Mouse (Mus musculus) inflammation-experienced regulatory T-cells, adult 6 months (primary cell): ENCODE measurements around the gene Thsd4. TPM values are rescaled to one million over a fixed set of nuclear protein-coding genes. Genes with fewer than 3 reads are reported as not detected.

Experiments
- ATAC-seq: one replicate; pipeline ENCODE4 v1.8.0; 2017
- polyA plus RNA-seq, 3 experiments: library from polyadenylated mRNA; unstranded; fragments of 100-300 nt; shearing (Covaris generic); gene quantifications; one replicate each; pipeline ENCODE4 v1.2.1; 2017

Gene Thsd4
- polyA plus RNA-seq, 3 experiments from 2014 or later: not detected

DNA sequence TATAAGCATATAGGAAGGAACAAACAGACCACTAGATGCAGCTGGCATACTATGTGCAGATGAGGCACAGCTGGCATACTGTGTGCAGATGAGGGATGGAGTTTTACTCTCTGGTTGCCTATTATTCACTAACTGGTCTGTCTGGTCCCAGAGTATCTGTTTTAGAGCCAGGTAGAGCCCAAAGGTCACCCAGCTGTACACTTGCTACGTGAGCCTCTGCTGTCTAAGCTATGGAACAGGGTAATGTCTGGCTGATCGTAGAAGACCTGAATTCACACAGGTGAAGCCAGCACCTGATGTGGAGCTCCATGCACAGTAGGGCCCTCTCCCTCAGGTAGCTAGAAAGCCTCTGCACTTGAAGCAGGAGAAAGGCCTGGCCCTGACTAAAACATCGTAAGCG lies 5.5 kb downstream of the Thsd4 start:
- ATAC-seq: no peak

DNA sequence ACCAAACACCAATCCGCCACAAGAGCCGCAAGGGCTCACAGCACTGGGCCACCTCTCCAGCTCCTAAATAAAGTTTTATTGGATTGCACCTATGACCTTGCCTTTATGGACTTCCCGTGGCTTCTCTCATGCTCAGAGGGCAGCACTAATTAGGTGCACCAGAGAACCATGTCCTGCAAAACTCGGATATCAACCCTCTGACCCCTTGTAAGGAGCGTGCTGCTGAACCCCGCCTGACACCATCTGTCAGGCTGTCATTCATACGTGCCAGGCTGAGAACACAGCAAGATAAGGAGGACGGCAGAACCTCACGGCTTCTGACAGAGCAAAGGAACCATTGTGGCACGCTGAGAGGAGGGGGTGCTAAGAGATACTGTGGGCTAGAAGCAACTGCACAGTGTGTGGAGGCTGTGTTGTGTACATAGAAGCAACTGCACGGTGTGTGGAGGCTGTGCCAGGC lies 8.5 kb downstream of the Thsd4 start:
- no peak for ATAC-seq

DNA sequence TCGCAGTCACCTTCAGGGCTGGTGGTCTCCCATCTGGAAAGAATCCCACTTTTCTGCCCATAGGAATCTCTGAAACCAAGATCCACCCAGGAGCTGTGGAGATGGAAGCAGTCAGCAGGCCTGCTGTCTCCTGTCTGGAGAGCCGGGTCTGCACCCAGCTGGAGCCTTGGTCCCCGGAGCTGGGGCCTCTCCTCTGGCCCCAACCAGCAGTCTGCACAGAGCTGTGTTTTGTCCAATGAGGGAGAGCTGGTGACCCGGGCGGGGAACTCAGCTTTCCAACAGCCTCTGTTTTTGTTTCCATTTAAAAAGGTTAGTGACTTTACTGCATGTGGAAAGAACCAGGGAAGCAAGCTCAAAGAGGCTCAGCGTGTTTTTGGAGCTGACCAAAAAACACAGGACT lies 11.0 kb downstream of the Thsd4 start:
- no peak for ATAC-seq

DNA sequence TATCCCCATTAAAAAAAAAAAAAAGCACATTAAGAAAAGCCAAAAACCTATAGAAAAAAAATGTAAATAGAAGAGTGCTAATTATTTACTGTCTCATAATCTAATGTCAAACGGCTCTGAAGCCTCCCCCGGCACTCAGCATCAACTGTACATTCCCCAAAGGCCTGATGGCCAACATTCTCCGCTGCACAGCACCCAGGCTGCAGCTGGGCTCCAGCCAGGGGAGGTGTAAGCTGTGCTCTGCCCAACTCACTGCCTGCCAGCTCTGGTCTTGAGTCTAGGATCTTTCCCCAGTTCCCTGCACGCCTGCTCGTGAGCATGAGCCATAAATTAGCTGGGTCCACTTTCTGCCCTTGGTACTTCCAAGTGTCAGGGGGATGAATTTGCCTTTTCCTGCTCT lies 15.7 kb downstream of the Thsd4 start:
- ATAC-seq: no peak

DNA sequence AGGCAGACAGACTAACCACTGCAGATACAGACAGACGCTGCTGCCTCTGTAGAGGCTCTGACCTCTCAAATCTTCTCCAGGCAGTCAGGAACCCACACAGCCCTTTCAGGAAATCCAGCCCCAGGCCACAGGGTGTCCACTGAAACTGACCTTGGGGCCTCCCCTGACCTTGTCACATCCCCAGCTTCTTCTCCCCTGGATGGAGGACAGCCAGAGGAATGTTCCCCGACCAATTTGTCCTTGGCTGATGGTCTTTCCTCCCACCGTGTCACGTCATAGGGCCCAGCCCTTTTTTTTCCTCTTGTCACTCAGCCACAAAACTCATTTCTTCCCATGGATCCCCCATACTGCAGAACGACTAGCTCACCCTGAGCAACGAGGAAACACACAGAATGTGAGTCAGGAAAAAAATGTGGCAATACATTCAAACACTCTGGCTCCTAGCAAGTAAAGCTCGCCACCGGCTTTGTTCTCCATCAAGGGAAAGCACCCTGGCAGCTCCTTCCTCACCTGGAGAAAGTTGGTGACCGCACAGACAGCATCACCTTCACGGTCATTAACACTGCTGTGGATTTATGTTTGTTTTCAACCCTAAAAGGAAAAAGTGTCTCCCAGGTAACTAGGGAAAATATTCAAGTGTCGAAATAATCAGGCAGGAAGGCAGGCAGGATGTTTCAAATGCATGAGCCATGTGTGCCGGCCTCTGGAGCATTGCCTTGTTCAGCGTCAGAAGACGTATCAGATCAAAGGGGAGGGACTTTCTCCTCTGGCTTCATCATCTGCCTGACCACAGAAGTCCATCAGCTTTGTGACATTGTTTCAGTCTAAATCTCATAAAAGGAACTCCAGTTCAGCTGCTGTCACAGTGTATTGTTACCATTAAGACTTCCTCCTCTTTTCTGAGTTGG lies 17.2 kb downstream of the Thsd4 start:
- no peak for ATAC-seq

DNA sequence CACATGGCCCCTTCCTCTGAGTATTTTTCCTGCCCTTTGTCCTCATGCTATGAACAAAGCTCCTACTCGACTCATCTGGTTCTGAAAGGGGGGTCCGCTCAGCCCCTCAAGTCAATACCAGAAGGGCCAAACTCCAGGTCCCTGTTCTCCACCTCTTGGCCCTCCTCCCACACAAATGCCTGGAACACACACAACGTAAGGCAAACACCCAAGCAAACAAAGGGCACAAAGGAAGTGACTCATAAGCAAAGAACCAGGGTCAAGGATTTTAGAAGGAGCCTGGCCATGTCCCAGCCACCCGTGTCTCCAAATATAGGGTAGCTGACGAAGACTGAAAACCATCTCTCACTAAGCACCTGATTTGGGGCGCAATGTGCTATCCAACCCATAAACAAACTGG lies 19.6 kb downstream of the Thsd4 start:
- ATAC-seq: no peak

DNA sequence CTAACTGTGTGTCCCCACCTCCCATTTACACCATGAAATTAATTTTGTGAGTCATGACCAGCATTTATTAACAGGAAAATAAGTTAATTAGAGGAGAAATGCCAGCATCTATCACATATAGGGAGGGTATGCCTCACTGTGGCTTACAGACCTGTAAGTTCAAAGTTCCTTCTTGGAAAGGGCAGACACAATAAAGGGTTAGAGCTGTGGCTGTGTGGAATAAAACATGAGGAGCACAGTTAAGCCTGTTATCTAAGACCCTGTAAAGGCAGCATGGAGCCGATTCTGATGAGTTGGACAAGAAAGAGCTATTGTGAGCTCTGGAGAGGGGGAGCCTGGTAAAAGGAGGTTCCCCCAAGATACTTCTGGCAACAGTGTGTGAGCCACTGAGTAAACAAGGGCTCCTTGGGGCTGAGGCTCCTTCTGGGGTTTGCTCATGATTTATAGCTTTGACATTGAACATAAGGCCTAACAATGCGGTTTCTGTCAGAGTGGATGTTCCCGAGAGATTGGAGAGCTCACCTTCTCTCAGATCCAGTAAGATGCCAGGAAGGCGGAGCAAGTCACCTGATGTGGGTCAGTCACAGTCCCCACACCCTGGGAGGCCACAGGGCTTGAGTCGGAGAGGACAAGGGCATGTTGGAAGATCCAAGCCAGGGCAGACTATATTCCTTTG lies 20.2 kb downstream of the Thsd4 start:
- ATAC-seq: no peak

DNA sequence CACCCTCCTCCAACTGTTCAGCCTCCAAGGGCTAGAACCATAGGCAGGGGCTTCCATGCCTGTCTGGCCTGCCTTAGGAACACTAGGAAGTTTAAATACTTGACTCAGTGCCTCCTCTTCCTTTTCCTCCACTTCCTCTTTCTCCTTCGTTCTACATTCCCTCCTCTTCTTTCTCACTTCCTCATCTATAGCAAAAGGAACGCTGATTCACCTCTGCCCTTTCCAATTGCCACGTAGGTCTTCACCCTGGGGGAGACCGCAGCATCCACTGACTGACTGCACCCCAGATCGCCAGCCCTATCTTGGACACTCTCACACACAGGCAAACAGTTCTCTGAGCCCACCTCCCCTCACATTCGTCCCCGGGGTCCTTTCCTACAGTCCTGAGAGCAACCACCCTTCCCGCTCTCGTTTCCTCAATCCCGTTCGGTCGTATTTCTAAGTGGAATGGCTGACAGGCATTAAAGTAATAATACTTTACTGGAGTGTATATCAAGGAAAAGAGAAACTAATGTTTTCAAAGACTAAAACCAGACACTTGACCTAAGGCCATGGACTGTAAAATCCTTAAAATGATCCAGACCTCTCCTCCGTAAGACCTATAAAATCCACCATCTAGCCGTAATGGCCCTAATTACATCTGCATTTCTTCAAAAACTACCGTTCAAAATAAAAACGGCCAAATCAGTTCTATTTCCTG lies 29.4 kb downstream of the Thsd4 start:
- no peak for ATAC-seq

DNA sequence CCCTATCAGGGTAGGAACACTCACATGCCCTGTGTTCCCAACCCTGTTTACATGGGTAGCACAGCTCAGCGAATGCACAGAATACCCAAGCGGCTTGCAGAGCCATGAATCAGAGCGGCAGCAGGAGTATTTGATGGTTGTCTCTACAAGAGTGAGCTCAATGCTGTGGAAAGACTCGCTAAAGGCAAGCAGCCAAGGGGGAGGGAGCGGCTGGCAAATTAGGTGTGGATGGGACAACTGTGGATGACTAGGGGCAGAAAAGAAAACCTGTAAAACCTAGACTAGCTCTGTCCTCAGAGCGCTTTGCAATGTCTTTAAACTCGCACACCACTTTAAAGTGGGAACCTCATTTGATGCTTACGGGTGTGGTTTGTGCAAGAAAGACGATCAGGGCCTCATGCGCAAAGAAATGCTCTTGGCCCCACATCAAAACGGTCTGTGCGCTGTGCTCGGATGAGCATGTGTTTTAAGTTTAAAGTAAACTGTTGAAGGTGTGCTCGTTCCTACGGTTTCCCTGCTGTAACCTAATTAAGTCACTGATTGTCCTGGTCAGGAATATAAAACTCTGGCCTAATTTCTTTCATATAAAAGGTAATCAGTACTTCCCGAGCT lies 30.3 kb downstream of the Thsd4 start:
- no peak for ATAC-seq

DNA sequence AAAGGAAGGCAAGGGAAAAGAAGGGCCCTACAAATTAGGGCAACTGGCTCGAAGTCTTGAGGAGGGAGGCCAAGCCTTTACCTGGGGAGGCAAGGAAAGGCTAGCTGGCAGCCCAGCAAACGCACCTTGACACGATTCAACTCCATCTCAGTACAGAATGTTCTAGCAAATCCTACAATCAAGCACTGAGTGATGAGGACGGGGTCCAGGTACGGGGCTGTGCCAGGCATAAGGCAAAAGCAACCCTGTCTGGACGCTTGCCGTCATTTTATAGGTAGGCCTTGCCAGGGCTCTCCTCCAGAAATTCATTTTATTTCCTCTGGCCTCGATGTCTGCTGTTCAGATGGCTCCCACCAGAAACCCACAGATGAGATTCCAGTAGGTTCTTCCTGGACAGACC lies 30.8 kb downstream of the Thsd4 start:
- ATAC-seq: no peak

DNA sequence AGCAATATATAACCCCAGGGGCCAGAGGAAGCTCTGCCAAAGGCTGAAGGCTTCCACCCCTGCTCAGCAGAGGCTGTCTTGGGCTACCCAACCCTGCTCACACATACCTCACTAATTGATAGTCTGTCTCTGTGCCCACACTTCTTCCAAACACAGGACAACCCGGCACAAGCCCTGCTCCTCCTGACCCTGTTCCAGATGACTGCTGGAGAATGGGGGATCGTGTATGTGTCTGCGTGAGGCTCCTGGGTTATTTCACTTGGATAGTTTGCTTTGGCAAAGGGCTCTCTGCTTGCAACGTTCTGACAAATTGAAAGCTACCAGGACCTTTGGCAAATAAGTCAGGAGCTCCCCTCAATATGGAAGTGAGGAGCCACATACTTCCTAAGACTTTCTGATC lies 33.0 kb downstream of the Thsd4 start:
- ATAC-seq: no peak

DNA sequence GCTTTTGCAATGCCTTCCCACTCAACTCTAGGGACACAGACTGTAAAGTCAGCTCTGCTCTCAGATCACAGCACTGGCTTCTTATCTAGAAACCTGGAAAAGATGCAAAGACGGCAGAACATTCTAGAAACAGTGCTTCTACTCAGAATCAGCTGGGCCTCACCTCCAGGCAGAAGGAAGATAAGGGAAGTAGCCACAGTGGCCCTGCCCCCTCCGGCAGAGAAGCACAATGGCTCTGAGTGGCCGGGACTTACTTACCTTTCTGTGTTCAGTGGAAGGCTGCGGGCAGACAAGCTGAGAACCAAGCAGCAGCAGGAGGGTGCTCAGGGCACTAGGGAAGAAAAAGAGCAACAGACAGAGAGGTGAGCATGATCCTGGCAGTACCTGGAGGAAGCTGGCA lies 39.7 kb downstream of the Thsd4 start:
- no peak for ATAC-seq

DNA sequence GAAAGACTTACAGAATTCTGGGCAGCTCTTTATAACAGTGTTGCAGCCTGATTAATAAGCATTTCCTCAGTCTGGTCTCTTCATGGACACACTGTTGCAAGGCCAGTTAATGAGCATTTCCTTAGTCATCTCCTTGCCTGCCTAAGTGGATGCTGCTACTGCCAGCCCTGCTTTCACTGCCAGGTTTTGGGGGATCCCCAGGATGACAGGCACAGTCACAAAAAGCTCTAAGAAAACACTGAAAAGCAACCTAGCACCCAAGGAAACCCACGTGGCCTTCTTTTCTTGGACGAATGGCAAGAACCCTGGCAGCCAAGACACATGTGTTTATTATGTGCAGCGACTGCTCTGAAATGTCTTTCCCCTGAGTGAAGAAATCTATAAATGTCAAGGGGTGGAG lies 41.8 kb downstream of the Thsd4 start:
- no peak for ATAC-seq

DNA sequence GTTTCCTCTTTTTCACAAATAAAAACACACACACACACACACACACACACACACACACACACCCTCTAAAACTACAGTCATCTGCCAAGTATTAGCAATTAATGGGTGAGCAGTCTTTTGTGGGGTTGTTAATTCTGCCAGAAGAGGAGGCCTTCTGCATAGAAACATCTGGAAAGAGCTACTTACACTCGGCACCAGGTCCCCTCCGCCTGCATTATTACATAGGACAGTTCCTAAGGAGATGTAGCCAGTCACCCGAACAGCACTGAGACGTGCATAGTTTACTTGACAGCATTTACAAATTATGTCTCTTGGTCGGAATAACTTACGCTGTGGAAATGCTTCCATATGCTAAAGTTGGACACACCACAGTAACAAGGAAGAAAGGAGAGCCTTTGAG lies 43.0 kb downstream of the Thsd4 start:
- no peak for ATAC-seq

DNA sequence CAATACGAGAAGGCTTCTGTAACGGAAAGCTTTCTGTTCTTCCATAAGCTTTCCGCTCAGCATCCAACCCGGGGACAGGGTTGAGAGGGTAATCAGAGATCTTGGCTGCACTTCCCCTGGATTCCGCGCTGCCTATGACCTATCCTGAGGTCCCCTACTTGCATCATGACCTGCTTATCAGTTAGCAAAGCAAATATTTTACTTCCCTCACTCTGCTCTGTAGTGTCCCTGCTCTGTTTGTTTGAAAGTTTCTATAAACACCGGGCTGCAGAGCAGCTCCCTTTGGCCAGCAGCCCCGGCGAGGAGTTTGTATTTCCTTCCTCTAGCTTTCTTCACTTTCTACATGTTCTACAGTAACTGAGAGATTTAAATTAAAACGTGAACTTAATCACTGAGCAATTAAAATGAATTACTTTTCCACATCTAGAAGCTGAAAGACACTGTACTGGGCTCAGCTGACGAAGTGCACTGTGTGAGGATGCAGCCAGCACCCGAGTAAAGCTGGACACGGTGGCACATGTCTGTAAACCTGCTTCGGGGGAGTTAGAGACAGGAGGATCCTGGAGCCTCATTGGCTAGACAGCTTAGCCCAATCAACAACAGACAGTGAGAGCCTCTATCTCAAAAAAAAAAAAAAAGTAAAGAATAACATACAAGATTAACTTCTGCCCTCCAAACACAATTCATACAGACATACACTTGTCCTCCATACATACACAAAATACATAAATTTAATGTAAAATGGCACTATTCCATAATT lies 43.7 kb downstream of the Thsd4 start:
- ATAC-seq: no peak

DNA sequence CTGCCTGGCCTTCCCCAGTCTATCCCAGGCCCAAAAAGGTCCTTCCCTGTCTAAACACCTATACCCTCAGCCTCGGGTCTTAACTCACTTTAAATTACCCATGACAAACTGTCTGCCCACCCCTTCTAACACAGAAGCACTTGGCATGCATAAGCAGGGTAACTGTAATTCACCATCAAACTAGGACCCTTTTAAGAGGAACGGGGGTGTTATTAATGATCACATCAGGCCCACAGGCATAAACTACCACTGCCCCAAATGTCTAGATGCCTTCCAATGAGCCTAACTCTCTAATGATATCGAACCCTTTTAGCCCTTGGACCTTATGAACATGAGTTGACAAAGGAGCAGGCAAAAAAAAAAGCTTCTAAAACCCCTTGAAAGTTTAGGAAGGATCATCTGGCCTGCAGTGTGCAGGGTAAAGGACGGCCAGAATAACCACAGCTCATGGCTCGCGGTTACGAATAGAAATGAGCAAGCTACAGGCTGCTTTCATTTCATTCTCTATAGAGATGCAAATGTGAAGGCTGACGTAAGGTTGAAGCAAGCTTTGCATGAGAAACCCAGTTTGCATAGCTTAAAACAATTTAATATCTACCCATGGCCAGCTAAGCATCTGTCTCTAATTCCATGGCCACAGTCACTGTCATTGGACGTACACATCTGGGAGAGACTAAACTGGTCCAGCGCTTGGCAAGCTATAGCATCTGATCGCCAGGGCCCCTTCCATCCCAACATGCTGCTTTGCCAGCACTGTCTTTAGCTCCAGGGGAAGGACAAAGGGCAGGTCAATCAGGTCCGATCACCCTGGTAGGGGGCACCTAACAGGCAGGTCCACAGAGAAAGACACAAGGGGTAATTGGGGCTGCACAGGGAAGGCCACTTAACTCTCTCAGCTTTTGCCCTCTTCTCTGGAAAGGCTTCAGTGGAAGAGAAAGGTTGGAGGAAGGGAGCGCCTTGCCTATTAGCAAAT lies 61.5 kb downstream of the Thsd4 start:
- ATAC-seq: no peak

DNA sequence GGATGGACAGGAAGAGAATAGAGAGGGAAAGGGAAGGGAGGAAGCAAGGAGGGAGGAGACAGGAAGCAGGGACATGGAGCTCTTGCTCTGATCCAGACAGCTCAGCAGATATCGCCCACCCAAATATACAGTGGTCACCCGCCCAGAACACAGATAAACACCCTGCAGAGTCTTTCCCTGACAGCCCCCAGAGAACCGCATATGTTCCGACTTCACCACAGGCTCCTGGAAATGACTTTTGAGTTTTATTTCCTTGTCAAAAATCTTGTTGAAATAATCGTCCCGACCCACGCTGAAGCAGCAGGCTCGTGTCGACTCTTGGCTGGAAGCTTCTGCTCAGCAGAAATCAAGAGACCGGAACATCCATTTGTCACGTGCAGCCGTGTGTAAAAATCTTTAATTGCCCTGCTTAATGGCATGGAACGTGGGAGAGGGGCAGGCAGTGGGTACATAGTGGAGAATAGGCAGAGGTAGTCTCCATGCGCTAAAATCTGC lies 63.3 kb downstream of the Thsd4 start:
- ATAC-seq: no peak

DNA sequence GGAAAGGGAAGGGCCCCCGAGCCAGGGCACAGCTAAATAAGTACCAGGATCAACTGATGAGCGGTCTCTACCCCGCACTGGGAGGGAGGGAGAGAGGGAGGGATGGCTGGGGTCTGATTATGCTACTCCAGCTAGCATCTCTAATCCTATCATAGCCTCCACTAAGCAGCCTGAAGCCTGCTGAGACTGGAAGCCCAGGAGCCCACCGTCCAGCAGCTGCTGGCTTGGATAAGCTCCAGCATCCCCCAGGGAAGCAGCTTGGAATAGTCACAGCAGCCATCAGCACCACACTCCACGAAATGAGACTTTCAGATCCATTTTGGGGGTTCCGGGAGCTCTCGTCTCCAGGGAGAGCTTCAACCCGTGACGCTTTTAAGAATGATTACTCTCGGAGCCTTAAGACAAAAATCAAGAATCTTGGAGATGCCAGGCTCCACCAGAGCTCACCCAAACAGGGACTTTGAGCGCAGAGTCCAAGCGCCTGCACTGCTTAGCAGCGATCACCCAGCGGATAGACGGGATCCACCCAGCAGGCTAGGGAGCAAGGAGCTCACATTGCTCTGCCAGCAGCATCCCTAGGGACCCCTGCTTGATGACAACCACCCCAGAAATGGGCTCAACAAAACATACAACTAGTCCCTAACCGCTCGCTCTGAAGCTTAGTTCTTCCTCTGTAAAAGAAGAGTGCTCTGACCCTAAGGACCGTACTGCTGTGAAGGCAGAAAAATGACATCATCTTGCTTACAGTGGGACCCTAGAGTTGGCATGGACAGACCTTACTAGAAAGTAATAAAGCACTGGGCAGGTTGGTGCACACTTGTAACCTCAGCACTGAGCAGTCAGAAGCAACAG lies 64.3 kb downstream of the Thsd4 start:
- ATAC-seq: no peak

DNA sequence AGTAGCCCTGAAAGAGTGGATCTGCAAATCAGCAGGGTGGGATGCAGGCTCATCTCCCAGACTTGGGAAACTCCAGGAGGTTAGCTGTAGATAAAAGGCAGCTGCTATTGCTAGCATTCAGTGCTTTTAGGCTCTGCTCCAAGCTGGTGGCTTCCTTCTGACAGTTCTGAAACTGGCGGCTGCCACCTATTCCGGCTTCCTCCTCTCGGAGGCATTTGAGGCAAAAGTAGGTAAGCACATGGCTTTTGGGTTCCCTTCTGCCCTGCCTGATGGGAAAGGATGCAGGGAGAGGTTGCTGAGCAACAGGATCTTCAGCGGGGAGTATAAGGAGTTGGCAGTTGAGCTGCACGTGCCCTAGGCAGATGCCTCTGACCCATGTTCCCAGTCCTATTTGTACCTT lies 65.2 kb downstream of the Thsd4 start:
- no peak for ATAC-seq
